Mouse (Mus musculus) MEL (cell line): Measurements from ENCODE around the gene Nucb1.

Experiments
- CTCF ChIP-seq, 3 experiments: IDR thresholded peaks in 2 of 3; conservative IDR thresholded peaks in 1 of 3; 2 replicates each; pipeline ENCODE4 v1.5.1; 2011 to 2012; ENCODE audit warnings: low read length in 3 of 3, low read depth in 2 of 3, mild to moderate bottlenecking in 2 of 3, improper control_type of control experiment in 1 of 3, inconsistent platforms in 1 of 3, mixed read lengths in 1 of 3, moderate library complexity in 1 of 3; ENCODE audit not compliant: control insufficient read depth in 1 of 3, insufficient read depth in 1 of 3, poor library complexity in 1 of 3, severe bottlenecking in 1 of 3
- ETS1 ChIP-seq: IDR thresholded peaks from 2 replicates; pipeline ENCODE4 v1.6.1; 2012; ENCODE audit warnings: low read depth, mild to moderate bottlenecking, inconsistent platforms, low read length, improper control_type of control experiment, moderate library complexity
- MAX ChIP-seq: IDR thresholded peaks from 2 replicates; pipeline ENCODE4 v1.6.1; 2011; ENCODE audit warnings: low read length, improper control_type of control experiment
- NELFE ChIP-seq: IDR thresholded peaks from 2 replicates; pipeline ENCODE4 v1.6.1; 2011; ENCODE audit warnings: low read depth, low read length, improper control_type of control experiment
- SMC3 ChIP-seq: IDR thresholded peaks from 2 replicates; pipeline ENCODE4 v1.6.1; 2011; ENCODE audit warnings: low read depth, low read length, improper control_type of control experiment
- TCF12 ChIP-seq: IDR thresholded peaks from 2 replicates; pipeline ENCODE4 v1.6.1; 2014; ENCODE audit warnings: low read depth, mild to moderate bottlenecking, inconsistent platforms, low read length, improper control_type of control experiment, moderate library complexity
- ZC3H11A ChIP-seq: IDR thresholded peaks from 2 replicates; pipeline ENCODE4 v1.6.1; 2012; ENCODE audit warnings: low read depth, mild to moderate bottlenecking, inconsistent platforms, low read length, improper control_type of control experiment

GRCm38 (mm10) chr7:45491264-45491663 is 18.9 kb downstream of the Nucb1 start:
- TF ChIP-seq TCF12 (no peak), CTCF (IDR thresholded peaks at IDR 0.05 in 2 of 3, conservative IDR thresholded peaks at IDR 0.05 in 1 of 3; ENCODE audit: control insufficient read depth in 1 of 3, insufficient read depth in 1 of 3, low read depth in 2 of 3, low read length in 3 of 3, poor library complexity in 1 of 3, severe bottlenecking in 1 of 3) (no peak), ZC3H11A (no peak), NELFE (no peak), SMC3 (no peak), MAX (no peak), ETS1 (no peak)
